Mouse (Mus musculus) kidney, postnatal 0 days (tissue): ENCODE measurements at regions not wholly inside any gene's neighbourhood (a gene's known extent, or its start where the extent isn't known, plus 50 kb on each side); places are given as distances from the start of the nearest gene placed in this dataset.

ENCODE experiments used
- ATAC-seq: fragments of 200-750 bp; cut with Nextera tagmentation; replicated peaks from 2 replicates; pipeline ENCODE4 v1.8.0; 2017; ENCODE audit warnings: low read depth, moderate number of reproducible peaks, moderate TSS enrichment, moderate library complexity; ENCODE audit not compliant: low FRiP score
- DNase-seq: peaks from one replicate; pipeline ENCODE4 v3.0.0-alpha.2; 2016; ENCODE audit warnings: low spot score
- H3K27ac ChIP-seq: fragments of 300-500 bp; sonication (generic); 2 replicates; pipeline ENCODE4 v1.5.1; 2014; ENCODE audit warnings: mild to moderate bottlenecking
- H3K27me3 ChIP-seq: fragments of 300-500 bp; sonication (generic); 2 replicates; pipeline ENCODE4 v1.6.1; 2014; ENCODE audit warnings: low read length, mixed read lengths; ENCODE audit not compliant: insufficient read depth
- H3K36me3 ChIP-seq: fragments of 300-500 bp; sonication (generic); 2 replicates; pipeline ENCODE4 v1.6.1; 2014; ENCODE audit warnings: low read length, mixed read lengths; ENCODE audit not compliant: insufficient read depth
- H3K4me1 ChIP-seq: fragments of 300-500 bp; sonication (generic); replicated peaks from 2 replicates; pipeline ENCODE4 v1.6.1; 2014; ENCODE audit warnings: antibody characterized with exemption, low read length, mixed read lengths; ENCODE audit not compliant: insufficient read depth
- H3K4me2 ChIP-seq: fragments of 300-500 bp; sonication (generic); 2 replicates; pipeline ENCODE4 v1.6.1; 2014; ENCODE audit warnings: mild to moderate bottlenecking, low read length, moderate library complexity, mixed read lengths
- H3K4me3 ChIP-seq: fragments of 300-500 bp; sonication (generic); replicated peaks from 2 replicates; pipeline ENCODE4 v1.5.1; 2014; ENCODE audit warnings: low read depth, low read length
- H3K9ac ChIP-seq: fragments of 300-500 bp; sonication (generic); 2 replicates; pipeline ENCODE4 v1.6.1; 2014; ENCODE audit warnings: low read depth, low read length
- H3K9me3 ChIP-seq: fragments of 300-500 bp; sonication (generic); replicated peaks from 2 replicates; pipeline ENCODE4 v1.6.1; 2016; ENCODE audit warnings: low read length, inconsistent platforms, mixed read lengths
- CTCF ChIP-seq: IDR thresholded peaks from 2 replicates; pipeline ENCODE4 v1.5.1; 2016; ENCODE audit warnings: antibody characterized with exemption, low read depth, mild to moderate bottlenecking, moderate library complexity
- WGBS: fragments of 180-500 bp; shearing (Covaris S2); extraction: QIAGEN DNeasy Blood & Tissue Kit; methylation state at CpG from one replicate; pipeline ENCODE4 v1.1.7; 2014; 5-methylcytosine and 5-hydroxymethylcytosine counted together

- no peak overlapping the region for H3K27ac ChIP-seq
- DNase-seq (no peak), ATAC-seq (no peak)
- H3K4me2 ChIP-seq, result no peak overlapping the region
- H3K9ac ChIP-seq, result no peak overlapping the region
- H3K9me3 ChIP-seq, result no peaks in the 10 kb centered on the region
- 86% methylated on average over 8 of the region's 8 CpGs for WGBS
- no peaks in the 10 kb centered on the region for H3K36me3 ChIP-seq
- H3K4me1 ChIP-seq, result no peaks in the 10 kb centered on the region
- no peak for TF ChIP-seq CTCF
- no peak overlapping the region for H3K4me3 ChIP-seq
- H3K27me3 ChIP-seq, result no peaks in the 10 kb centered on the region
These were observed 60.3 kb downstream of the Ing2 start for GRCm38 (mm10) chr8:47615061-47615460.

DNA sequence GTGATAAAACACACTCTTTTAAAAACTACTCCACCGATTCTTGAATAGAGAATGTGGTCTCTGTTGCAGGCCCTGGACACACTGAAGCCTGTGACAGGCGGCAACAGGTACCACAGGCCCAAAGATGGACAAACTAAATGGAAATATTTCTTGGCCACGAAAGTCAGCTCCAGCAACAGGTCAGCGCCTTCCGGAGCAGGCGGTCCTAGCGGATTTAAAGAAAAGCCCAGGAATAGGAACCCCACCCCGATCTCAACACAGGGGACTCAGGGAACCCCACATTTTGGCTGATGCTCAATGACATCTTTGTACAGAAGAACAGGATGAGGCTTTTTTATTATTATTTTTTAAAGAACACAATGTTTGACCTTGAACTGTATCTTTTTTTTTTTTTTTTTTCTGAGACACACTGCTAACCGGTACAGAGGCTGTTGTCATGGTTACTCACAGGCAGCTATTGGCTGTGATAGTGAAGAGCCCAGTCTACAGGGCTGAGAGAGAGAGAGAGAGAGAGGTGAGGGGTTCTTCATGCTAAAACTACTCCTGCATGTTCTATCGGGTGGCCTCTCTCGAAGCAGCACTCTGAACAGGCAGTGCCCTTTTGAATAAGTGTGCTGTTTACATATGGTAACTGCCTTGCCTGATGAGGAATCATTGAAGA is 63.5 kb downstream of the Ing2 start:
- Histone ChIP-seq H3K27ac (no peak overlapping the region), H3K4me2 (no peak overlapping the region), H3K27me3 (no peaks in the 10 kb centered on the region), H3K9me3 (no peaks in the 10 kb centered on the region), H3K4me1 (no peaks in the 10 kb centered on the region), H3K9ac (no peak overlapping the region), H3K4me3 (no peak overlapping the region), H3K36me3 (no peaks in the 10 kb centered on the region)
- DNase-seq, result no peak
- 78% methylated on average over 11 of the region's 11 CpGs for WGBS
- ATAC-seq, result no peak
- TF ChIP-seq CTCF, result no peak

DNA sequence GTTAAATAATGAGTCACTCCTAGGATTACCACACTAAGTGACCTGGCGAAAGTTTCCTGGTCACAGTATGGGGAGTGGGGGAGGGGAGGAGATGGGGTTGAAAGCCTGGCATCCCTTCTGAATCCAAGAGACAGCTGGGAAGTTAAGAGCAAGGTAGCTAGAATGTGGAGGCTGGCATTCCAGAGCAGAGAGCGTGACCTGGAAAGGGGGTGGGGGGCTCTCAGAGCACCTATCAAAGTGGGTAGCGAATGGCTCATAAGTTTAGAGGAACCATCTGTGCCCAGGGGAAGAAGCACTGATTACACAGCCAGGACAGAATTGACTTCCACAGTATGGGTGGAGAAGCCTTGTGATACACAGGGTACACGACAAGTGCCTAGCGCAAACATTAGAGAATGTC is 65.4 kb downstream of the Ing2 start:
- Histone ChIP-seq H3K27ac (no peak overlapping the region), H3K4me2 (no peak overlapping the region), H3K4me1 (no peaks in the 10 kb centered on the region), H3K27me3 (no peaks in the 10 kb centered on the region), H3K9me3 (no peaks in the 10 kb centered on the region), H3K9ac (no peak overlapping the region), H3K4me3 (no peak overlapping the region), H3K36me3 (no peaks in the 10 kb centered on the region)
- DNase-seq (peak; percentile 33), ATAC-seq (no peak)
- TF ChIP-seq CTCF, result no peak
- WGBS, result 48% methylated on average over 5 of the region's 5 CpGs

- no peak overlapping the region for H3K4me2 ChIP-seq
- peak; percentile 21; the same call in 1 of the 2 replicates for TF ChIP-seq CTCF
- 43% methylated on average over 8 of the region's 8 CpGs for WGBS
- no peak overlapping the region for H3K4me3 ChIP-seq
- H3K9me3 ChIP-seq, result no peaks in the 10 kb centered on the region
- H3K9ac ChIP-seq, result no peak overlapping the region
- 0 out of 2 replicates have a peak, but pooled peaks have one; percentile 59 for ATAC-seq
- DNase-seq, result peak; percentile 8
- no peaks in the 10 kb centered on the region for H3K4me1 ChIP-seq
- no peaks in the 10 kb centered on the region for H3K36me3 ChIP-seq
- no peaks in the 10 kb centered on the region for H3K27me3 ChIP-seq
- no peak overlapping the region for H3K27ac ChIP-seq
These were observed 70.9 kb downstream of the Rwdd4a start for GRCm38 (mm10) chr8:47604198-47604835.
